Mouse (Mus musculus): ENCODE measurements at regions not wholly inside any gene's neighbourhood (a gene's known extent, or its start where the extent isn't known, plus 50 kb on each side); places are given as distances from the start of the nearest gene placed in this dataset.
A peak's percentile ranks its signal among the peaks of the same experiment; 100 is the strongest.

- Histone ChIP-seq H3K27me3 (ENCODE audit: control insufficient read depth, insufficient read depth, low read length) (no peaks in the 10 kb centered on the region), H3K27ac (ENCODE audit: insufficient read depth, low read length) (no peak overlapping the region), H3K4me3 (replicated peaks; ENCODE audit: insufficient read depth, low read depth, low read length) (no peak overlapping the region), H3K4me1 (ENCODE audit: control insufficient read depth, insufficient read depth, low read length) (peaks cover 11% of the 10 kb centered on the region)
- TF ChIP-seq POLR2A (IDR thresholded peaks at IDR 0.05; ENCODE audit: borderline replicate concordance, insufficient read depth, low read length) (no peak), CTCF (IDR thresholded peaks at IDR 0.05; ENCODE audit: borderline replicate concordance, insufficient read depth, low read depth, low read length) (no peak)
- 79% methylated on average over 3 of the region's 3 CpGs for WGBS
- DNase-seq = no peak
Observed at GRCm38 (mm10) chr11:31721908-31722307, 50.2 kb upstream of the Bod1 start.

GRCm38 (mm10) chr11:31724506-31724905, 52.8 kb upstream of the Bod1 start:
- no peak for DNase-seq
- H3K27ac ChIP-seq (ENCODE audit: insufficient read depth, low read length) = no peak overlapping the region
- no peak for TF ChIP-seq POLR2A (IDR thresholded peaks at IDR 0.05; ENCODE audit: borderline replicate concordance, insufficient read depth, low read length)
- no peak for TF ChIP-seq CTCF (IDR thresholded peaks at IDR 0.05; ENCODE audit: borderline replicate concordance, insufficient read depth, low read depth, low read length)
- H3K4me1 ChIP-seq (ENCODE audit: control insufficient read depth, insufficient read depth, low read length) = peaks cover 3% of the 10 kb centered on the region; the same call in 1 of the 2 replicates
- H3K4me3 ChIP-seq (replicated peaks; ENCODE audit: insufficient read depth, low read depth, low read length) = no peak overlapping the region
- WGBS = 73% methylated on average over 1 of the region's 1 CpGs
- H3K27me3 ChIP-seq (ENCODE audit: control insufficient read depth, insufficient read depth, low read length) = no peaks in the 10 kb centered on the region

GRCm38 (mm10) chr11:31725936-31726647, 54.4 kb upstream of the Bod1 start:
- Histone ChIP-seq H3K4me3 (replicated peaks; ENCODE audit: insufficient read depth, low read depth, low read length) (no peak overlapping the region), H3K27ac (ENCODE audit: insufficient read depth, low read length) (no peak overlapping the region), H3K27me3 (ENCODE audit: control insufficient read depth, insufficient read depth, low read length) (no peaks in the 10 kb centered on the region), H3K4me1 (ENCODE audit: control insufficient read depth, insufficient read depth, low read length) (peaks cover 9% of the 10 kb centered on the region)
- no peak for TF ChIP-seq CTCF (IDR thresholded peaks at IDR 0.05; ENCODE audit: borderline replicate concordance, insufficient read depth, low read depth, low read length)
- no peak for TF ChIP-seq POLR2A (IDR thresholded peaks at IDR 0.05; ENCODE audit: borderline replicate concordance, insufficient read depth, low read length)
- DNase-seq = no peak
- 83% methylated on average over 15 of the region's 15 CpGs for WGBS

- no peak for DNase-seq
Observed at GRCm38 (mm10) chr11:31727289-31727688, 55.6 kb upstream of the Bod1 start.

GRCm38 (mm10) chr11:31729728-31730127, 58.0 kb upstream of the Bod1 start:
- TF ChIP-seq CTCF (IDR thresholded peaks at IDR 0.05; ENCODE audit: borderline replicate concordance, insufficient read depth, low read depth, low read length) (no peak), POLR2A (IDR thresholded peaks at IDR 0.05; ENCODE audit: borderline replicate concordance, insufficient read depth, low read length) (no peak)
- 61% methylated on average over 3 of the region's 3 CpGs for WGBS
- DNase-seq = peak in 1 of 2 experiments; percentile 37
- no peaks in the 10 kb centered on the region for H3K27me3 ChIP-seq (ENCODE audit: control insufficient read depth, insufficient read depth, low read length)
- peaks cover 26% of the 10 kb centered on the region for H3K4me1 ChIP-seq (ENCODE audit: control insufficient read depth, insufficient read depth, low read length)
- H3K27ac ChIP-seq (ENCODE audit: insufficient read depth, low read length) = no peak overlapping the region
- H3K4me3 ChIP-seq (replicated peaks; ENCODE audit: insufficient read depth, low read depth, low read length) = no peak overlapping the region

More at GRCm38 (mm10) chr11:31727289-31727688, 55.6 kb upstream of the Bod1 start:
- 81% methylated on average over 8 of the region's 8 CpGs for WGBS
- no peak overlapping the region for H3K4me3 ChIP-seq (replicated peaks; ENCODE audit: insufficient read depth, low read depth, low read length)
- no peak overlapping the region for H3K27ac ChIP-seq (ENCODE audit: insufficient read depth, low read length)
- no peak for TF ChIP-seq CTCF (IDR thresholded peaks at IDR 0.05; ENCODE audit: borderline replicate concordance, insufficient read depth, low read depth, low read length)
- no peak for TF ChIP-seq POLR2A (IDR thresholded peaks at IDR 0.05; ENCODE audit: borderline replicate concordance, insufficient read depth, low read length)
- peaks cover 9% of the 10 kb centered on the region for H3K4me1 ChIP-seq (ENCODE audit: control insufficient read depth, insufficient read depth, low read length)
- H3K27me3 ChIP-seq (ENCODE audit: control insufficient read depth, insufficient read depth, low read length) = no peaks in the 10 kb centered on the region

GRCm38 (mm10) chr11:31730181-31730580, 58.5 kb upstream of the Bod1 start:
- no peak overlapping the region for H3K27ac ChIP-seq (ENCODE audit: insufficient read depth, low read length)
- TF ChIP-seq POLR2A (IDR thresholded peaks at IDR 0.05; ENCODE audit: borderline replicate concordance, insufficient read depth, low read length) (no peak), CTCF (IDR thresholded peaks at IDR 0.05; ENCODE audit: borderline replicate concordance, insufficient read depth, low read depth, low read length) (no peak)
- 89% methylated on average over 4 of the region's 4 CpGs for WGBS
- no peaks in the 10 kb centered on the region for H3K27me3 ChIP-seq (ENCODE audit: control insufficient read depth, insufficient read depth, low read length)
- peaks cover 27% of the 10 kb centered on the region for H3K4me1 ChIP-seq (ENCODE audit: control insufficient read depth, insufficient read depth, low read length)
- no peak overlapping the region for H3K4me3 ChIP-seq (replicated peaks; ENCODE audit: insufficient read depth, low read depth, low read length)
- DNase-seq = no peak

- H3K4me1 ChIP-seq (ENCODE audit: control insufficient read depth, insufficient read depth, low read length) = peaks cover 27% of the 10 kb centered on the region
- no peak for TF ChIP-seq CTCF (IDR thresholded peaks at IDR 0.05; ENCODE audit: borderline replicate concordance, insufficient read depth, low read depth, low read length)
- no peak overlapping the region for H3K27ac ChIP-seq (ENCODE audit: insufficient read depth, low read length)
- 72% methylated on average over 3 of the region's 3 CpGs for WGBS
- no peak overlapping the region for H3K4me3 ChIP-seq (replicated peaks; ENCODE audit: insufficient read depth, low read depth, low read length)
- H3K27me3 ChIP-seq (ENCODE audit: control insufficient read depth, insufficient read depth, low read length) = no peaks in the 10 kb centered on the region
- no peak for DNase-seq
Observed at GRCm38 (mm10) chr11:31730680-31731079, 59.0 kb upstream of the Bod1 start.

GRCm38 (mm10) chr11:31731459-31731858, 59.8 kb upstream of the Bod1 start:
- WGBS = 70% methylated on average over 4 of the region's 4 CpGs
- no peak for DNase-seq
- no peak for TF ChIP-seq CTCF (IDR thresholded peaks at IDR 0.05; ENCODE audit: borderline replicate concordance, insufficient read depth, low read depth, low read length)
- no peak for TF ChIP-seq POLR2A (IDR thresholded peaks at IDR 0.05; ENCODE audit: borderline replicate concordance, insufficient read depth, low read length)
- peaks cover 27% of the 10 kb centered on the region for H3K4me1 ChIP-seq (ENCODE audit: control insufficient read depth, insufficient read depth, low read length)
- no peak overlapping the region for H3K27ac ChIP-seq (ENCODE audit: insufficient read depth, low read length)
- H3K4me3 ChIP-seq (replicated peaks; ENCODE audit: insufficient read depth, low read depth, low read length) = no peak overlapping the region
- H3K27me3 ChIP-seq (ENCODE audit: control insufficient read depth, insufficient read depth, low read length) = no peaks in the 10 kb centered on the region
